Mouse (Mus musculus) MEL (cell line): Measurements from ENCODE around the gene Olfr459.

ENCODE experiments used
- MAFK ChIP-seq: IDR thresholded peaks from 2 replicates; pipeline ENCODE4 v1.6.1; 2011; ENCODE audit warnings: low read depth, mild to moderate bottlenecking, low read length, improper control_type of control experiment, borderline replicate concordance
- MXI1 ChIP-seq: IDR thresholded peaks from 2 replicates; pipeline ENCODE4 v1.6.1; 2011; ENCODE audit warnings: mild to moderate bottlenecking, low read depth, low read length, improper control_type of control experiment
- SIN3A ChIP-seq: IDR thresholded peaks from 2 replicates; pipeline ENCODE4 v1.6.1; 2012; ENCODE audit warnings: low read length, improper control_type of control experiment, inconsistent platforms

GRCm38 (mm10) chr6:41775077-41775476 lies at the start of gene Olfr459:
- TF ChIP-seq MAFK (no peak), MXI1 (no peak), SIN3A (no peak)
